Mouse (Mus musculus): Measurements from ENCODE around the gene B3galt4.

DNA sequence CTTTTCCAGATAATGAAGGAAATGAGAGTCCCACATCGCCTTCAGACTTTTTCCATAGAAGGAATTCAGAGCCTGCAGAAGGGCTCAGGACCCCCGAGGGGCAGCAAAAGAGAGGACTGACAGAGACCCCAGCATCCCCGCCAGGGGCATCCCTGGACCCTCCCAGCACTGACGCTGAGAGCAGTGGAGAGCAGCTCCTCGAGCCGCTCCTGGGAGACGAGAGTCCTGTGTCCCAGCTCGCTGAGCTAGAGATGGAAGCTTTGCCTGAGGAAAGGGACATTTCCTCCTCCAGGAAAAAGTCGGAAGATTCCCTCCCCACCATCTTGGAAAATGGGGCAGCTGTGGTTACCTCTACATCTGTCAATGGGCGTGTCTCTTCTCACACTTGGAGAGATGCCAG lies 38.0 kb downstream of the B3galt4 start:
- TF ChIP-seq POLR2A (IDR thresholded peaks at IDR 0.05; ENCODE audit: insufficient read depth, low read length), result no peak
- no peak for TF ChIP-seq CTCF (IDR thresholded peaks at IDR 0.05; ENCODE audit: low read depth, low read length)

Data from ES-Bruce4 (cell line).